Mouse (Mus musculus): ENCODE results near the gene Fhit.

Fhit gene

GRCm38 (mm10) chr14:9658445-9658844, 1503.4 kb downstream of the Fhit start:
- DNase-seq: no peak

- DNase-seq: no peak
Observed at GRCm38 (mm10) chr14:9651417-9651816, 1510.4 kb downstream of the Fhit start.

- DNase-seq: no peak
Observed at GRCm38 (mm10) chr14:9648416-9648815, 1513.4 kb downstream of the Fhit start.

- DNase-seq: no peak
Observed at GRCm38 (mm10) chr14:9646233-9646632, 1515.6 kb downstream of the Fhit start.

GRCm38 (mm10) chr14:9644216-9645166, 1517.3 kb downstream of the Fhit start:
- no peak for DNase-seq

GRCm38 (mm10) chr14:9643700-9644099, 1518.1 kb downstream of the Fhit start:
- no peak for DNase-seq

- no peak for DNase-seq
Observed at GRCm38 (mm10) chr14:9642628-9643027, 1519.2 kb downstream of the Fhit start.

- DNase-seq: no peak
Observed at GRCm38 (mm10) chr14:9642068-9642467, 1519.8 kb downstream of the Fhit start.

- no peak for DNase-seq
Observed at GRCm38 (mm10) chr14:9634247-9634991, 1527.4 kb downstream of the Fhit start.

GRCm38 (mm10) chr14:9632537-9632936, 1529.3 kb downstream of the Fhit start:
- DNase-seq: no peak

- DNase-seq: no peak
Observed at GRCm38 (mm10) chr14:9623219-9624043, 1538.4 kb downstream of the Fhit start.

GRCm38 (mm10) chr14:9620902-9621540, 1540.8 kb downstream of the Fhit start:
- no peak for DNase-seq

- DNase-seq: no peak
Observed at GRCm38 (mm10) chr14:9619840-9620239, 1542.0 kb downstream of the Fhit start.

- DNase-seq: no peak
Observed at GRCm38 (mm10) chr14:9613126-9613525, 1548.7 kb downstream of the Fhit start.

- DNase-seq: no peak
Observed at GRCm38 (mm10) chr14:9609120-9609519, 1552.7 kb downstream of the Fhit start.

GRCm38 (mm10) chr14:9606584-9607377, 1555.1 kb downstream of the Fhit start:
- no peak for DNase-seq

- no peak for DNase-seq
Observed at GRCm38 (mm10) chr14:9600271-9600670, 1561.6 kb downstream of the Fhit start.

- DNase-seq: no peak
Observed at GRCm38 (mm10) chr14:9597460-9597977, 1564.3 kb downstream of the Fhit start.

GRCm38 (mm10) chr14:9589121-9589520, 1572.7 kb downstream of the Fhit start:
- no peak for DNase-seq

- no peak for DNase-seq
Observed at GRCm38 (mm10) chr14:9587900-9588299, 1573.9 kb downstream of the Fhit start.
